Mouse (Mus musculus) brain, embryonic 14.5 days (tissue): ENCODE data around the gene Il11. TPM values are rescaled to one million over a fixed set of nuclear protein-coding genes. Genes with fewer than 3 reads are reported as not detected.

Experiments
- DNase-seq: peaks from one replicate; pipeline ENCODE4 v3.0.0-alpha.2; 2011; ENCODE audit warnings: low read depth
- CTCF ChIP-seq: fragments of 200-500 bp; IDR thresholded peaks from 2 replicates; pipeline ENCODE4 v1.5.1; 2012; ENCODE audit warnings: inconsistent platforms, mild to moderate bottlenecking, moderate library complexity, borderline replicate concordance; ENCODE audit not compliant: insufficient read depth, insufficient read length; ENCODE audit errors: extremely low read depth
- POLR2A ChIP-seq: fragments of 200-500 bp; IDR thresholded peaks from 2 replicates; pipeline ENCODE4 v1.6.1; 2012; ENCODE audit warnings: mild to moderate bottlenecking, inconsistent platforms, borderline replicate concordance; ENCODE audit not compliant: poor library complexity, insufficient read depth, insufficient read length, severe bottlenecking; ENCODE audit errors: extremely low read depth
- polyA plus RNA-seq: library from polyadenylated mRNA; depleted of rRNA; stranded (reverse); fragments of >200 nt; gene quantifications from 2 replicates; pipeline ENCODE4 v1.2.3, GENCODE M21; 2012; rRNA removed

The Il11 gene
- polyA plus RNA-seq, 1 experiment, result 0.16 TPM

DNA sequence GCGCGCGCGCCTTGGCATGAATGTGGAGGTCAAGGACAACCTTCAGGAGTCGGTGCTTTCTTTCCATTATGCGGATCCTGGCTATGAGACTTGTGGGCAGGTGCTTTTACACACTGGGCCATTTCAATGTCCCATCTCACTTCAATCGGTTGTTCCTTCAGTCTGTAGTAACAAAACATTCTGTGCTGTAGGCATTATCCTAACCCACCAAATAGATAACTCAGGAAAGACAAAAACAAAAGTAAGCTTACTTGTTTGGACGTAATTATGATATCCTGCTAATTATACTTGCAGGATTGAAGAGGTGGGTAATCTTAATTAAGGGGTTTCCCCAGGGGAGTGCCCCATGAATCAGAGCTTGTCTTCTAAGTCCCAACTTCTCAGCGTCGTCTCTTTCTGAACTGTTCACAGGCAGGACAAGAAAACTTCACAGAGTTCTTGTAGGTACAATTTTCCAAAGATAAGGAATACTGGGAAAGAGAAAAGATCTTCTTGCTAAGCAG, 43.6 kb downstream of the Il11 start:
- DNase-seq, result no peak
- TF ChIP-seq POLR2A (no peak), CTCF (no peak)

DNA sequence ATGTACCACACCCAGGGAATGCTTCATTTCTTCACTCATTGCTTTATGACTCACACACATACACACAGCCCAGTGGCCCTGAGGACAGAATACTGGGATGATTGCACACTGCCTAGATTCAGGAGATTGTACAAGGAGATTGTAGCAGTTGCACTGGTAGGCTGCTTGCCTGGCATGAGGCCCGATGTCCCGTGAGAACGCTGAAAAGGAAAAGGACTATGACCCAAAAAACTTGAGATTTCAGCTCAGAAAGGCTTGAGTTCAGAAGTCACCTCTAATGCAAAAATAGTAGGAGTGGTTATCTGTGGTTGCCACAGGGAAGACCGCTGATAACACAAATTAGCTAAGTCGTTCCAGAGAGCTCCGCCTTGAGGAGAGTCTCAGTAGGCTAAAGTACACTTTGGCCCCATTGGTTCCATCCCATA, 49.7 kb downstream of the Il11 start:
- no peak for DNase-seq
- TF ChIP-seq POLR2A (no peak), CTCF (no peak)

DNA sequence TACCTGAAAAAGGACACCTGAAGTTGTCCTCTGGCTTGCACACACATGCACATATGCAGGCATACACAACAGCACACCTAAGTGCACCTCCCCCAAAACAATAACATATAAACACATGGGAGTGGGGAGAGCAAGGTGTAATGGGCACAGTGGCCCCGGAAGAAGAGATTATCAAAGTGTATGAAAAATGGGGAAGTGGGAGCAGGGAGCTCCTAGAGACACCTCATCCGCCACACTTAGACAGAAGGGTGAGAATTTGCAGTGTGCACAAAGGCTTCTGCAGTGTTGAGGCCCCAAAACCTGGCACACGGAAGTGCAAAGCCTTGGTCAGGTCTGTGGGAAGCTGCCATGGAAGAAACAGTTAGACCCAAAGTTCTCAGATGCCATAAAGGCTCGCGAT, 51.6 kb downstream of the Il11 start:
- TF ChIP-seq POLR2A, result no peak
- no peak for TF ChIP-seq CTCF
- no peak for DNase-seq

DNA sequence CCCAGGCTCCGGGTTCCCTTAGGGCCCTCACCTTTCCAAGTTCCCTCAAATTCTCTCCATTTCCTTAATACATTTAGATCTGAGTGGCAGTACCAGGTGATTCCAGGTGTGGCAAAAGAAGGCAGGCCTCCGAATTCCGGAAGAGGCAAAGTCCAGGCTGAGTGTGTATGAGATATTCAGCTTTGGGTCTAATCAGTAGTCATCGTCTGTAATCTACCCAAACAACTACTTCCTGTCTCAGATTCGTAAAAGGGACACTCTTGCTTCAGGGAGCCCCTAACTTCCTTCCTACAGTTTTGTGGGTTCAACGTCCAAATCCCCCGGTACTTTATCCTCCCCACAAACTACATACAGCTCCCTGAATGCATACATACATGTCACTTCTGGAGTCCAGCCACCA, 57.5 kb downstream of the Il11 start, which contains the start of gene Tmem150b:
Gene Tmem150b, minus strand, starts transcription at position 81 of the 400 bp plus-strand sequence.
- DNase-seq, result no peak
- TF ChIP-seq POLR2A (no peak), CTCF (no peak)

DNA sequence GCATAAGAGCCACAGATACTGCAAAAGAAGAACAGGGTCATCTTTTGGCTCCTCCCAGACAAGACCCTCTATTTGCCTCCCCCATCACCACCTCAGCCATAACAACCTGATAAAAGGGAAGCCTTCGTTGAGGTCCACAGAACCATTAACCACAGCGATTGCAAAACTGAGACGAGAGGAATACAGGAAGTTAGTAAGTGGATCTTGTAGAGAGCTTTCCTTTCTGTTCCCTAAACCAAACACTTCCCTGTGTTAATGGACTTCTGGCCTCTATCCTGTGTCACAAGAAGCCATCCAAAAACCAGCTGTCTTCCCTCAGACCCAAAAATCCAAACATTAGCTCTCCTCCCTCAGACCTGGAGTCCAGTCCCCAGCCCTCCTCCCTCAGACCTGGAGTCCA, 58.3 kb downstream of the Il11 start:
- no peak for TF ChIP-seq POLR2A
- TF ChIP-seq CTCF, result no peak
- no peak for DNase-seq

DNA sequence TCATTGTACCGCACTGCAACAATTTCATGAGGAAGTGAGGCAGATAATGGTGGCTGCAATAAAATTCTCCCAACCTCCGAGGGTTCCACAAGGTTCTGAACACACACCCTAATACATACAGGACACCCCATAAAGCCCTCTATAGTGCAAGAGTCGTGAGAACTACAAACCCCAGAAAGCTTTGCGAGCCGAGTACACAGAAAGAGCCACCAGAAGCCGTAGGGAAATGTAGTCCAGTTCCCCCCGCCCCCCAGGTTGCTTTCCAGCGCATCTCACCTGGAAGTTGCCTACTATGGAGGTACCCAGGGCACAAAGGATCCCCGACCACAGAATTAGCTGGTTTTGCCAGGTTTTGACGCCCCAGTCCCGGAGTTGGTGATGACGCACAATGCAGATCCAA, 59.2 kb downstream of the Il11 start:
- no peak for TF ChIP-seq CTCF
- no peak for TF ChIP-seq POLR2A
- DNase-seq, result peak; percentile 46

Other genes with a start within 250 kb of the Il11 start
- 103 and 105 TPM in 2 replicates for gene Syt5, start 235.3 kb downstream of the Il11 start, polyA plus RNA-seq
- 0.87 and 1.5 TPM in 2 replicates for gene Ptprh, start 178.8 kb downstream of the Il11 start, polyA plus RNA-seq
- gene Tmem86b, start 151.4 kb downstream of the Il11 start, polyA plus RNA-seq, result 55.9 and 89.5 TPM in 2 replicates
- 115 and 130 TPM in 2 replicates for gene Ppp6r1, start 123.8 kb downstream of the Il11 start, polyA plus RNA-seq
- 93.3 and 97.3 TPM in 2 replicates for gene Hspbp1, start 97.8 kb downstream of the Il11 start, polyA plus RNA-seq
- gene Brsk1, start 92.3 kb downstream of the Il11 start, polyA plus RNA-seq, result 137 and 161 TPM in 2 replicates
- gene Tmem150b, start 57.6 kb downstream of the Il11 start, polyA plus RNA-seq, result 0.03 and 0.05 TPM in 2 replicates
- 197 and 214 TPM in 2 replicates for gene Kmt5c, start 42.7 kb downstream of the Il11 start, polyA plus RNA-seq
- gene Cox6b2, start 29.8 kb downstream of the Il11 start, polyA plus RNA-seq, result 26.2 and 27.5 TPM in 2 replicates
- not detected in 2 replicates for gene Fam71e2, start 11.6 kb downstream of the Il11 start, polyA plus RNA-seq
- not detected in 2 replicates for gene Tmem190, start 78 bp upstream of the Il11 start, polyA plus RNA-seq
- 3.4 and 5.2 TPM in 2 replicates for gene Tmem238, start 6.8 kb upstream of the Il11 start, polyA plus RNA-seq
- 271 and 404 TPM in 2 replicates for gene Rpl28, start 10.0 kb upstream of the Il11 start, polyA plus RNA-seq
- gene Ube2s, start 29.7 kb upstream of the Il11 start, polyA plus RNA-seq, result 451 and 626 TPM in 2 replicates
- 145 and 170 TPM in 2 replicates for gene Shisa7, start 61.8 kb upstream of the Il11 start, polyA plus RNA-seq
- 2.6 and 3.3 TPM in 2 replicates for gene Isoc2b, start 87.4 kb upstream of the Il11 start, polyA plus RNA-seq
- gene Isoc2a, start 94.3 kb upstream of the Il11 start, polyA plus RNA-seq, result 6.7 and 9.0 TPM in 2 replicates
- gene Gm36210, start 123.7 kb upstream of the Il11 start, polyA plus RNA-seq, result 0.77 and 1.3 TPM in 2 replicates
- gene Zfp628, start 132.4 kb upstream of the Il11 start, polyA plus RNA-seq, result 16.7 and 21.7 TPM in 2 replicates
- 27.3 and 27.9 TPM in 2 replicates for gene Nat14, start 139.2 kb upstream of the Il11 start, polyA plus RNA-seq
- 2.3 and 3.6 TPM in 2 replicates for gene Ssc5d, start 142.9 kb upstream of the Il11 start, polyA plus RNA-seq
- 0.14 TPM in 2 replicates for gene Sbk2, start 181.5 kb upstream of the Il11 start, polyA plus RNA-seq
- gene Sbk3, start 188.3 kb upstream of the Il11 start, polyA plus RNA-seq, result 1.1 and 2.0 TPM in 2 replicates
- gene Zfp579, start 213.3 kb upstream of the Il11 start, polyA plus RNA-seq, result 168 and 190 TPM in 2 replicates
- gene Zfp524, start 231.6 kb upstream of the Il11 start, polyA plus RNA-seq, result 11.9 and 18.0 TPM in 2 replicates
- 49.9 and 54.5 TPM in 2 replicates for gene Fiz1, start 231.8 kb upstream of the Il11 start, polyA plus RNA-seq
- gene Gm44973, start 232.6 kb upstream of the Il11 start, polyA plus RNA-seq, result not detected in 2 replicates
- gene Zfp865, start 237.5 kb upstream of the Il11 start, polyA plus RNA-seq, result 43.5 and 52.4 TPM in 2 replicates
- 41.4 and 47.8 TPM in 2 replicates for gene Ccdc106, start 237.7 kb upstream of the Il11 start, polyA plus RNA-seq